Mouse (Mus musculus) kidney, adult 8-10 months (tissue): Measurements from ENCODE around the gene Olfr1093.

Experiments used
- DNase-seq, 2 experiments: peaks; one replicate each; pipeline ENCODE4 v3.0.0; 2022

Olfr1093 gene

GRCm38 (mm10) chr2:86782179-86782578 lies at the start of gene Olfr1093:
TSS of gene Olfr1093 (plus strand) at chr2:86782479.
- DNase-seq: no peak

GRCm38 (mm10) chr2:86733601-86734000 lies 48.7 kb upstream of the Olfr1093 start, which contains the start of gene Olfr1089:
TSS of gene Olfr1089 (minus strand) at chr2:86733701.
- DNase-seq: no peak

GRCm38 (mm10) chr2:86758893-86759292 lies 23.4 kb upstream of the Olfr1093 start, which contains the start of gene Olfr1090:
TSS of gene Olfr1090 (minus strand) at chr2:86758993.
- DNase-seq: no peak

GRCm38 (mm10) chr2:86761050-86761449 lies 21.2 kb upstream of the Olfr1093 start:
- no peak for DNase-seq

GRCm38 (mm10) chr2:86809918-86810317 lies 27.6 kb downstream of the Olfr1093 start, which contains the start of gene Olfr141:
TSS of gene Olfr141 (minus strand) at chr2:86810018.
- no peak for DNase-seq

GRCm38 (mm10) chr2:86824363-86824762 lies 42.1 kb downstream of the Olfr1093 start, which contains the start of gene Olfr1094:
TSS of gene Olfr1094 (plus strand) at chr2:86824663.
- no peak for DNase-seq
